Mouse (Mus musculus) testis, adult 2 months (tissue): ENCODE measurements around the gene Tmem178b. TPM values are rescaled to one million over a fixed set of nuclear protein-coding genes. Genes with fewer than 3 reads are reported as not detected.

Source experiments
- H3K27ac ChIP-seq: fragments of 200-500 bp; 2 replicates; pipeline ENCODE4 v1.5.1; 2012; ENCODE audit warnings: low read depth, low read length; ENCODE audit not compliant: control insufficient read depth, insufficient read depth
- H3K27me3 ChIP-seq: fragments of 200-500 bp; 2 replicates; pipeline ENCODE4 v1.6.1; 2012; ENCODE audit warnings: mild to moderate bottlenecking, low read length, moderate library complexity; ENCODE audit not compliant: control insufficient read depth, insufficient read depth
- H3K36me3 ChIP-seq: fragments of 200-500 bp; 2 replicates; pipeline ENCODE4 v1.6.1; 2012; ENCODE audit warnings: mild to moderate bottlenecking, low read length; ENCODE audit not compliant: control insufficient read depth, insufficient read depth
- H3K4me1 ChIP-seq: fragments of 200-500 bp; 2 replicates; pipeline ENCODE4 v1.6.1; 2012; ENCODE audit warnings: low read length; ENCODE audit not compliant: control insufficient read depth, insufficient read depth
- H3K4me3 ChIP-seq: fragments of 200-500 bp; 2 replicates; pipeline ENCODE4 v1.5.1; 2012; ENCODE audit warnings: low read depth, mild to moderate bottlenecking, low read length, moderate library complexity, mixed read lengths; ENCODE audit not compliant: control insufficient read depth
- CTCF ChIP-seq: fragments of 200-500 bp; IDR thresholded peaks from 2 replicates; pipeline ENCODE4 v1.5.1; 2012; ENCODE audit warnings: low read depth, mild to moderate bottlenecking, inconsistent platforms, low read length, moderate library complexity; ENCODE audit not compliant: control insufficient read depth, insufficient read depth, insufficient replicate concordance
- POLR2A ChIP-seq: fragments of 200-500 bp; IDR thresholded peaks from 2 replicates; pipeline ENCODE4 v1.6.1; 2012; ENCODE audit warnings: low read depth, mild to moderate bottlenecking, inconsistent platforms, low read length, moderate library complexity; ENCODE audit not compliant: control insufficient read depth
- polyA plus RNA-seq: library from polyadenylated mRNA; depleted of rRNA; stranded (reverse); fragments of >200 nt; gene quantifications from 2 replicates; pipeline ENCODE4 v1.2.3, GENCODE M21; 2012

Tmem178b gene
- polyA plus RNA-seq, 1 experiment, result 10.8 TPM

GRCm38 (mm10) chr6:40051698-40052097 lies 178.6 kb downstream of the Tmem178b start:
- no peak overlapping the region for H3K4me3 ChIP-seq
- no peak overlapping the region for H3K27ac ChIP-seq
- no peaks in the 10 kb centered on the region for H3K4me1 ChIP-seq
- TF ChIP-seq CTCF (no peak), POLR2A (no peak)
- H3K36me3 ChIP-seq, result no peaks in the 10 kb centered on the region
- no peaks in the 10 kb centered on the region for H3K27me3 ChIP-seq

GRCm38 (mm10) chr6:40052593-40052992 lies 179.5 kb downstream of the Tmem178b start:
- no peaks in the 10 kb centered on the region for H3K27me3 ChIP-seq
- TF ChIP-seq POLR2A, result no peak
- H3K4me3 ChIP-seq, result no peak overlapping the region
- no peak overlapping the region for H3K27ac ChIP-seq
- no peaks in the 10 kb centered on the region for H3K36me3 ChIP-seq
- no peaks in the 10 kb centered on the region for H3K4me1 ChIP-seq

GRCm38 (mm10) chr6:40059466-40059865 lies 186.4 kb downstream of the Tmem178b start:
- no peaks in the 10 kb centered on the region for H3K27me3 ChIP-seq
- H3K4me1 ChIP-seq, result no peaks in the 10 kb centered on the region
- H3K4me3 ChIP-seq, result no peak overlapping the region
- H3K27ac ChIP-seq, result no peak overlapping the region
- no peak for TF ChIP-seq POLR2A
- no peak for TF ChIP-seq CTCF
- no peaks in the 10 kb centered on the region for H3K36me3 ChIP-seq

GRCm38 (mm10) chr6:40061327-40062189 lies 188.5 kb downstream of the Tmem178b start:
- Histone ChIP-seq H3K36me3 (no peaks in the 10 kb centered on the region), H3K4me1 (no peaks in the 10 kb centered on the region), H3K4me3 (no peak overlapping the region), H3K27ac (no peak overlapping the region), H3K27me3 (no peaks in the 10 kb centered on the region)
- no peak for TF ChIP-seq POLR2A
- TF ChIP-seq CTCF, result no peak

GRCm38 (mm10) chr6:40062190-40062501 lies 189.1 kb downstream of the Tmem178b start:
- no peaks in the 10 kb centered on the region for H3K36me3 ChIP-seq
- H3K27me3 ChIP-seq, result no peaks in the 10 kb centered on the region
- no peak for TF ChIP-seq POLR2A
- no peak for TF ChIP-seq CTCF
- H3K27ac ChIP-seq, result no peak overlapping the region
- H3K4me1 ChIP-seq, result no peaks in the 10 kb centered on the region
- no peak overlapping the region for H3K4me3 ChIP-seq

GRCm38 (mm10) chr6:40063438-40063837 lies 190.4 kb downstream of the Tmem178b start:
- Histone ChIP-seq H3K4me1 (no peaks in the 10 kb centered on the region), H3K27ac (no peak overlapping the region), H3K36me3 (no peaks in the 10 kb centered on the region), H3K4me3 (no peak overlapping the region), H3K27me3 (no peaks in the 10 kb centered on the region)
- TF ChIP-seq POLR2A, result no peak

GRCm38 (mm10) chr6:40063899-40064298 lies 190.8 kb downstream of the Tmem178b start:
- no peak for TF ChIP-seq CTCF
- TF ChIP-seq POLR2A, result no peak
- H3K4me3 ChIP-seq, result no peak overlapping the region
- no peaks in the 10 kb centered on the region for H3K4me1 ChIP-seq
- no peaks in the 10 kb centered on the region for H3K27me3 ChIP-seq
- H3K27ac ChIP-seq, result no peak overlapping the region
- H3K36me3 ChIP-seq, result no peaks in the 10 kb centered on the region

- no peak overlapping the region for H3K4me3 ChIP-seq
- no peak for TF ChIP-seq POLR2A
- no peak for TF ChIP-seq CTCF
- H3K4me1 ChIP-seq, result no peaks in the 10 kb centered on the region
- no peaks in the 10 kb centered on the region for H3K27me3 ChIP-seq
- no peaks in the 10 kb centered on the region for H3K36me3 ChIP-seq
- H3K27ac ChIP-seq, result no peak overlapping the region
Observed at GRCm38 (mm10) chr6:40064342-40064741, 191.3 kb downstream of the Tmem178b start.
